Mouse (Mus musculus) liver, postnatal 0 days (tissue): ENCODE data around the gene Ttc39b. TPM values are rescaled to one million over a fixed set of nuclear protein-coding genes. Genes with fewer than 3 reads are reported as not detected.

ENCODE experiments used
- ATAC-seq: fragments of 200-750 bp; cut with Nextera tagmentation; 2 replicates; pipeline ENCODE4 v1.8.0; 2017; ENCODE audit warnings: mild to moderate bottlenecking, moderate library complexity
- DNase-seq: peaks from one replicate; pipeline ENCODE4 v3.0.0-alpha.2; 2016
- H3K27ac ChIP-seq: fragments of 300-500 bp; sonication (generic); 2 replicates; pipeline ENCODE4 v1.5.1; 2014; ENCODE audit warnings: antibody characterized with exemption, moderate library complexity, mild to moderate bottlenecking, low read depth
- H3K27me3 ChIP-seq: fragments of 300-500 bp; sonication (generic); 2 replicates; pipeline ENCODE4 v1.6.1; 2014; ENCODE audit warnings: low read length, control low read depth, mixed read lengths; ENCODE audit not compliant: insufficient read depth
- H3K36me3 ChIP-seq: fragments of 300-500 bp; sonication (generic); replicated peaks from 2 replicates; pipeline ENCODE4 v1.6.1; 2014; ENCODE audit warnings: mild to moderate bottlenecking, control low read depth, low read length, moderate library complexity, mixed read lengths; ENCODE audit not compliant: insufficient read depth
- H3K4me1 ChIP-seq: fragments of 300-500 bp; sonication (generic); 2 replicates; pipeline ENCODE4 v1.6.1; 2014; ENCODE audit warnings: antibody characterized with exemption, mild to moderate bottlenecking, control low read depth; ENCODE audit not compliant: insufficient read depth
- H3K4me2 ChIP-seq: fragments of 300-500 bp; sonication (generic); 2 replicates; pipeline ENCODE4 v1.6.1; 2014; ENCODE audit warnings: low read depth, mild to moderate bottlenecking, low read length, moderate library complexity, mixed read lengths
- H3K4me3 ChIP-seq: fragments of 300-500 bp; sonication (generic); 2 replicates; pipeline ENCODE4 v1.5.1; 2014; ENCODE audit warnings: low read depth, low read length
- H3K9ac ChIP-seq: fragments of 300-500 bp; sonication (generic); replicated peaks from 2 replicates; pipeline ENCODE4 v1.6.1; 2014; ENCODE audit warnings: mild to moderate bottlenecking, moderate library complexity
- H3K9me3 ChIP-seq: fragments of 300-500 bp; sonication (generic); 2 replicates; pipeline ENCODE4 v1.6.1; 2016; ENCODE audit warnings: mild to moderate bottlenecking, control low read depth, low read length, mixed read lengths
- CTCF ChIP-seq: sonication (generic); IDR thresholded peaks from 2 replicates; pipeline ENCODE4 v1.5.1; 2016; ENCODE audit warnings: antibody characterized with exemption, low read depth
- EP300 ChIP-seq: IDR thresholded peaks from 2 replicates; pipeline ENCODE4 v1.6.1; 2016; ENCODE audit warnings: antibody characterized with exemption, low read depth, mild to moderate bottlenecking
- WGBS: fragments of 180-500 bp; shearing (Covaris S2); extraction: QIAGEN DNeasy Blood & Tissue Kit; methylation state at CpG from one replicate; pipeline ENCODE4 v1.1.7; 2014; ENCODE audit not compliant: insufficient replicate concordance; 5-methylcytosine and 5-hydroxymethylcytosine counted together
- polyA plus RNA-seq: library from polyadenylated mRNA; unstranded; fragments of >200 nt; fragmentation: Nextera tagmentation; extraction: Ambion mirVana; gene quantifications from 2 replicates; pipeline ENCODE4 v1.2.1, GENCODE M21; 2015

The Ttc39b gene
- polyA plus RNA-seq, 1 experiment from 2014 or later, result 3.0 TPM

GRCm38 (mm10) chr4:83337717-83338116 lies 13.7 kb upstream of the Ttc39b start:
- DNase-seq (no peak), ATAC-seq (no peak)
- Histone ChIP-seq H3K9ac (no peak overlapping the region), H3K4me1 (no peaks in the 10 kb centered on the region), H3K36me3 (no peaks in the 10 kb centered on the region), H3K9me3 (no peaks in the 10 kb centered on the region), H3K4me2 (no peak overlapping the region), H3K27ac (no peak overlapping the region), H3K4me3 (no peak overlapping the region), H3K27me3 (no peaks in the 10 kb centered on the region)
- no peak for TF ChIP-seq EP300
- no peak for TF ChIP-seq CTCF
- 70% methylated on average over 3 of the region's 3 CpGs for WGBS

DNA sequence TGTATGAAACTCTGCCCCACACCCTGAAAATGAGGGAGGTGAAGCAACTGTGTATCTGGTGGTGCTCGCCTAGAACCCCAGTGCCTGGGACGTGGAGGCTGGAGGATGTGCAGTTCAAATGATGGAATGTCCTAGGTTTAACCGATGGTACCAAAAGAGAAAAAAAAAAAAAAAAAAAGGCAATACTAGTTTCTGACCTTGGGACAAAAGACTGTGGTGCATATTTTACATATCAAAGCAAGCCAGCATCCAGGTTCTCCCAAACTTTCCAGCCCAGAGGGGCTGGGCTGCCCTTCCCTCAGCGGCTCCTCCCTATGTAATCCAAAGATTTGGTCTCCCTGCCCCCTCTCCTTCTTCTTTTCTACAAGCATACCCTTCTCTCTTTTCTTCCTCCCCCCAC lies 6.3 kb upstream of the Ttc39b start:
- no peak overlapping the region for H3K9ac ChIP-seq
- 67% methylated on average over 4 of the region's 4 CpGs for WGBS
- H3K27ac ChIP-seq, result no peak overlapping the region
- peaks cover 5% of the 10 kb centered on the region; the same call in 1 of the 2 replicates for H3K27me3 ChIP-seq
- H3K4me3 ChIP-seq, result no peak overlapping the region
- no peaks in the 10 kb centered on the region for H3K9me3 ChIP-seq
- no peaks in the 10 kb centered on the region for H3K36me3 ChIP-seq
- TF ChIP-seq CTCF (no peak), EP300 (no peak)
- no peak overlapping the region for H3K4me2 ChIP-seq
- DNase-seq (no peak), ATAC-seq (no peak)
- H3K4me1 ChIP-seq, result 0 out of 2 replicates have a peak, but pooled peaks cover 2% of the 10 kb centered on the region

DNA sequence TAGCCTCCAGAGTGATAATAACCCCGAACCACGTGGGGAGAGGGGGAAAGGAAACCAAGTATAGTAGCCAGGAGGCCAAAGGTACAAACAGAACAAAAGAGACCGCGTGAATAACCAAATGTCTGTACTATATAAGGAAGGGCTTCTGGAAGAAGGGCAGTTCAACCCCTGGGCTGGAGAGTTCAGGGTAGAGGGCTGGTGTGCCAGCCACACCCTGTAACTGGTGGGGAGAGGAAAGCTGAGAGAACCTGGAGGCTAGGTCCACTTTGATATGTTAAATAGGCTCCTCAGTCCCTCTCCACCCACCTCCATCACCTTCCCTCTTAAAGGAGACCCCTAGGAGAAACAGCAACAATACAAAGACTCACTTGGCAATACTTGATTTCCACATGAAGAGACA lies 5.6 kb upstream of the Ttc39b start:
- Histone ChIP-seq H3K36me3 (no peaks in the 10 kb centered on the region), H3K9ac (no peak overlapping the region), H3K27ac (no peak overlapping the region), H3K4me2 (no peak overlapping the region), H3K27me3 (peaks cover 8% of the 10 kb centered on the region; the same call in 1 of the 2 replicates), H3K9me3 (no peaks in the 10 kb centered on the region), H3K4me1 (0 out of 2 replicates have a peak, but pooled peaks cover 2% of the 10 kb centered on the region), H3K4me3 (no peak overlapping the region)
- ATAC-seq, result no peak
- no peak for TF ChIP-seq CTCF
- no peak for TF ChIP-seq EP300
- no peak for DNase-seq
- 51% methylated on average over 4 of the region's 4 CpGs for WGBS

GRCm38 (mm10) chr4:83328026-83328945 lies 4.2 kb upstream of the Ttc39b start:
- Histone ChIP-seq H3K27ac (no peak overlapping the region), H3K4me1 (peaks cover 14% of the 10 kb centered on the region), H3K36me3 (no peaks in the 10 kb centered on the region), H3K4me2 (no peak overlapping the region; the same call in 1 of the 2 replicates), H3K9me3 (no peaks in the 10 kb centered on the region), H3K9ac (no peak overlapping the region), H3K27me3 (peaks cover 20% of the 10 kb centered on the region), H3K4me3 (no peak overlapping the region)
- TF ChIP-seq CTCF, result no peak
- no peak for TF ChIP-seq EP300
- DNase-seq (no peak), ATAC-seq (no peak)
- WGBS, result 40% methylated on average over 9 of the region's 9 CpGs

DNA sequence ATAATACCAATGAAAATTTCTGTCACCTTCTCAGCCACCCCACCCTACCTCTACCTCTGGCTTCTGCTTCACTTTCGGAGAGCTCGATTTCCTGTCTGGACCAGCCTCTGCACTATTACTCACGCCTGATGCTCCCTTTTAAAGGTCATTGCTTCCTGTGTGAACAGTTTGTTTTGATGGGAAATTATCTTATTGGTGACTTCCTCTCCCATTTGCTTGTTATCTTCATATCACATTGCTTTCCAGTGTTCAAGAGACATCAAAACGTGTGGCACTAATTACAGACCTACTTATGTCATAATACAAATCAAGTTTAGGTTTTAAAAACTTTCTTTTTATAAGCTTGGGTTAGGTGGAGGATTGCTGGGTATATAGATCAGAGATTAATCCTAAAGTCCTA lies 3.5 kb upstream of the Ttc39b start:
- DNase-seq (no peak), ATAC-seq (no peak)
- Histone ChIP-seq H3K4me2 (no peak overlapping the region), H3K9me3 (no peaks in the 10 kb centered on the region), H3K4me1 (peaks cover 16% of the 10 kb centered on the region), H3K9ac (no peak overlapping the region), H3K4me3 (no peak overlapping the region), H3K27me3 (peaks cover 28% of the 10 kb centered on the region), H3K36me3 (no peaks in the 10 kb centered on the region), H3K27ac (no peak overlapping the region)
- TF ChIP-seq EP300 (no peak), CTCF (no peak)
- WGBS, result 29% methylated on average over 4 of the region's 4 CpGs

DNA sequence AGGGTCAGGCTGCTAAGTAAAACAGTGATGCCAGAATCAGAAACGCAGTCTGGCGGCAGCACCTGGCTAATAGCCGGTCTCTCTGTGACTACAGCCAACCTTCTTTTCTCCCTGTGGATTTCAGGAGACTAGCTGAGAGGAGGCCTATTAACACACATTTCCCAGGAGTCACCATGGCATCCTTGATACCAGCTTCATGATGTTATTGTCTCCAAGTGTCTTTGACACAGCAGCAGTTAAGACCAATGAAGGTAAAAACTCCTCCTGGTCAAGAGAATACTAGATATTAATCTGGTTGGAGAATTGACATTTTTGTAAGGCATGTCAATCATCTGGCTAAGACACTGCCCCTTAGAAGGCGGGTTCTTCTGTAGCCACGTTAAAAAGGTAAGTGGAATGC lies 1.3 kb upstream of the Ttc39b start:
- Histone ChIP-seq H3K27ac (no peak overlapping the region), H3K27me3 (peaks cover 29% of the 10 kb centered on the region)

More for the DNA sequence above, 1.3 kb upstream of the Ttc39b start:
- no peak for TF ChIP-seq EP300
- TF ChIP-seq CTCF, result no peak
- WGBS, result 61% methylated on average over 5 of the region's 5 CpGs
- Histone ChIP-seq H3K4me1 (peaks cover 16% of the 10 kb centered on the region), H3K9me3 (no peaks in the 10 kb centered on the region), H3K4me3 (no peak overlapping the region), H3K36me3 (no peaks in the 10 kb centered on the region), H3K9ac (no peak overlapping the region), H3K4me2 (no peak overlapping the region)
- ATAC-seq (no peak), DNase-seq (no peak)
